ENCODE assay signal across 22 mouse cellular contexts in the genomic region with DNA sequence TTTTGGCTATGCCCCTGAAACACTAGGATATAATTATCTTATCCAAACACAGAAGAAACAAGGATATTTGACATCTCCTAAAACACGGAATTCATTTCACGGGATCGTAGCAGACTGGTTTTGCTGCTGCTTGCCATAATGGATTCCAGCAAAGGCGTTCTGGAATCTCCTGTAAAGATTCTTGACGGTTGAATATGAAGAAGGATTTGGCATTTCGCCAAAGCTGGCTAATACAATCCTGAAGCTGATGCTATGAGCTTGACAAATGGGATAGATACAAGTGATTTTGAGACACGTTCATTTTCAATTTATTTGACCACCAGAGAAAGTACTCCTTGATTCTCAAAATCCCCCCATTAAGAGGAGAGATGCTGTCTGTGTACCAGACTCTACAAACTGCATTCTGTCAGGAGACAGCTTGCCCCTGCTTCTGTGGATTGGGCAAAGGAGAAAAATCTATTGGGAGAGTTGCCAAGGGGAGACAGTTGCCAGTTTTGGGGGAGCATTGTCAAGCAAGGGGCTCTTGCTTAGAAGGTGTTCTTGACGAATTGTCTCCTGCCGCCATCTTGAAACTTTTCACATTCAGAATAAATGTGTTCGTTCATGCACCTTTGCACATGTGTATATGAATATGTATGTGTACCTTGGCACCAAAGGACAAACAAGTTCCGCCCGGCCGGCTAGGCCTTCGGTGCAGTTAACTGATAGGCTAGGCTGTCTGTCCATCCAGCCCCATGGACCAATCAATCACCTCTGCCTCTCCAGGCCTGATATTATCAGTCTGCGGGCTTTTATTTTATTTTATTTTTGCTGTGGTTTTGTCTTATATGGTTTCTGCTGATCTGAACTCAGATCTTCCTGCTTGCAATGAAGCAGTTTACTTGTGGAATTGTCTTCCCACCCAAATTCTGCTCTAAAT.
A peak's percentile ranks its signal among the peaks of the same experiment; 100 is the strongest.
DNase-seq lines count a peak whose midpoint lies in the region; ATAC-seq and TF ChIP-seq lines count a peak whose summit lies in the region.
"Had no signal": no experiment of that assay in that cellular context is flagged by ENCODE, and none has a peak within 500 bp of the region (broad histone marks: within the 10 kb centered on the region; RNA-seq: fewer than 3 reads in every experiment).

No protein-coding gene starts in this region.

- TF ChIP-seq CTCF in forebrain, postnatal 0 days (IDR thresholded peaks at IDR 0.05; ENCODE audit: low read depth) = no peak
- TF ChIP-seq CTCF in embryonic fibroblast, embryonic 13.5 days (IDR thresholded peaks at IDR 0.05; ENCODE audit: borderline replicate concordance, insufficient read depth, low read length) = no peak

- 71% methylated on average over 15 of the region's 15 CpGs for WGBS in forebrain, postnatal 0 days
- 92% methylated on average over 15 of the region's 15 CpGs for WGBS in forebrain, embryonic 11.5 days
- 60% methylated on average over 15 of the region's 15 CpGs for WGBS in lung, embryonic 15.5 days

- H3K4me2 ChIP-seq in forebrain, postnatal 0 days (ENCODE audit: low read depth) = no peak overlapping the region
- no peak overlapping the region for H3K4me2 ChIP-seq in forebrain, embryonic 11.5 days (ENCODE audit: low read depth, low read length, severe bottlenecking)
- H3K4me2 ChIP-seq in lung, embryonic 15.5 days = no peak overlapping the region
- H3K4me2 ChIP-seq: heart, embryonic 11.5 days; limb, embryonic 12.5 days; liver, embryonic 12.5 days; neural tube, embryonic 15.5 days; stomach, embryonic 15.5 days had no signal

- H3K27me3 ChIP-seq in forebrain, postnatal 0 days (ENCODE audit: insufficient read depth, low read length) = peaks cover 4% of the 10 kb centered on the region; the same call in 1 of the 2 replicates
- no peaks in the 10 kb centered on the region for H3K27me3 ChIP-seq in forebrain, embryonic 11.5 days (ENCODE audit: control insufficient read depth, insufficient read depth, low read length)
- H3K27me3 ChIP-seq in lung, embryonic 15.5 days = no peaks in the 10 kb centered on the region
- H3K27me3 ChIP-seq: limb, embryonic 12.5 days; liver, embryonic 12.5 days; neural tube, embryonic 15.5 days; stomach, embryonic 15.5 days had no signal

- DNase-seq in forebrain, postnatal 0 days = peak; percentile 25
- DNase-seq in forebrain, embryonic 11.5 days (ENCODE audit: low spot score) = no peak
- DNase-seq in lung, postnatal 4 days = no peak
- DNase-seq in R1 (ENCODE audit: low read depth, low spot score) = peak; percentile 54
- DNase-seq in gastrocnemius, adult 8-10 months (ENCODE audit: low spot score in 2 of 2) = no peak
- DNase-seq: adrenal gland, postnatal 25 days; embryo, embryonic 11 days; gastrocnemius, adult 2 months; kidney, adult 9 months; kidney, postnatal 14 days; lung, adult 18-20 months; right cerebral cortex, adult 18-20 months had no signal

- TF ChIP-seq POLR2A in embryonic fibroblast, embryonic 13.5 days (IDR thresholded peaks at IDR 0.05; ENCODE audit: low read depth, low read length) = no peak

- H3K27ac ChIP-seq in forebrain, postnatal 0 days (ENCODE audit: low read depth, low read length) = no peak overlapping the region
- H3K27ac ChIP-seq in forebrain, embryonic 11.5 days (ENCODE audit: low read depth, low read length) = no peak overlapping the region
- 0 out of 2 replicates have a peak overlapping the region, but pooled peaks have one; percentile 6 for H3K27ac ChIP-seq in lung, embryonic 15.5 days
- H3K27ac ChIP-seq in embryonic fibroblast, embryonic 13.5 days (ENCODE audit: insufficient read depth, low read length) = peak overlapping the region; percentile 64; the same call in 1 of the 2 replicates
- H3K27ac ChIP-seq: forebrain, embryonic 10.5 days; gastrocnemius, adult 2 months; limb, embryonic 12.5 days; liver, embryonic 12.5 days; neural tube, embryonic 15.5 days; stomach, embryonic 15.5 days had no signal

- no peaks in the 10 kb centered on the region for H3K36me3 ChIP-seq in forebrain, postnatal 0 days (ENCODE audit: insufficient read depth)
- H3K36me3 ChIP-seq in forebrain, embryonic 11.5 days (ENCODE audit: control insufficient read depth, insufficient read depth, low read length) = no peaks in the 10 kb centered on the region
- no peaks in the 10 kb centered on the region for H3K36me3 ChIP-seq in lung, embryonic 15.5 days
- H3K36me3 ChIP-seq: forebrain, embryonic 10.5 days; neural tube, embryonic 15.5 days had no signal

- no peaks in the 10 kb centered on the region for H3K9me3 ChIP-seq in forebrain, postnatal 0 days (ENCODE audit: low read length)
- H3K9me3 ChIP-seq in forebrain, embryonic 11.5 days (ENCODE audit: control insufficient read depth, low read length) = no peaks in the 10 kb centered on the region
- H3K9me3 ChIP-seq in lung, embryonic 15.5 days = no peaks in the 10 kb centered on the region
- H3K9me3 ChIP-seq: forebrain, embryonic 10.5 days; limb, embryonic 12.5 days; neural tube, embryonic 15.5 days; stomach, embryonic 15.5 days had no signal

- H3K4me3 ChIP-seq in forebrain, postnatal 0 days (ENCODE audit: low read depth, low read length) = no peak overlapping the region
- no peak overlapping the region for H3K4me3 ChIP-seq in forebrain, embryonic 11.5 days (ENCODE audit: low read depth, low read length)
- H3K4me3 ChIP-seq in lung, embryonic 15.5 days = no peak overlapping the region
- H3K4me3 ChIP-seq in embryonic fibroblast, embryonic 13.5 days (ENCODE audit: insufficient read depth, low read length) = no peak overlapping the region
- H3K4me3 ChIP-seq: forebrain, embryonic 10.5 days; gastrocnemius, adult 2 months; limb, embryonic 12.5 days; liver, embryonic 12.5 days; neural tube, embryonic 15.5 days; stomach, embryonic 15.5 days had no signal

- no peak overlapping the region for H3K9ac ChIP-seq in forebrain, postnatal 0 days
- no peak overlapping the region for H3K9ac ChIP-seq in forebrain, embryonic 11.5 days (ENCODE audit: low read length)
- no peak overlapping the region for H3K9ac ChIP-seq in lung, embryonic 15.5 days
- H3K9ac ChIP-seq: limb, embryonic 12.5 days; liver, embryonic 12.5 days; neural tube, embryonic 15.5 days; stomach, embryonic 15.5 days had no signal

- no peaks in the 10 kb centered on the region for H3K4me1 ChIP-seq in forebrain, postnatal 0 days (ENCODE audit: insufficient read depth)
- no peaks in the 10 kb centered on the region for H3K4me1 ChIP-seq in forebrain, embryonic 11.5 days (replicated peaks; ENCODE audit: control insufficient read depth, insufficient read depth, low read length)
- peaks cover 24% of the 10 kb centered on the region for H3K4me1 ChIP-seq in lung, embryonic 15.5 days
- H3K4me1 ChIP-seq in embryonic fibroblast, embryonic 13.5 days (ENCODE audit: control insufficient read depth, insufficient read depth, low read length) = peaks cover 9% of the 10 kb centered on the region
- H3K4me1 ChIP-seq: liver, embryonic 12.5 days; stomach, embryonic 15.5 days had no signal

- no peak for ATAC-seq in forebrain, postnatal 0 days
- ATAC-seq in forebrain, embryonic 11.5 days (replicated peaks; ENCODE audit: low FRiP score) = no peak
- no peak for ATAC-seq in lung, embryonic 15.5 days (ENCODE audit: borderline replicate concordance, extremely low read depth, low FRiP score, low TSS enrichment)
- ATAC-seq: hindbrain, embryonic 16.5 days; intestine, embryonic 16.5 days; liver, embryonic 12.5 days had no signal

Comparison
In these comparisons a context has a peak if more than half of its experiments do, and no peak if none do; other contexts are left out.
1. DNase-seq: peak in forebrain, postnatal 0 days (single experiment) and R1 (single experiment); none in forebrain, embryonic 11.5 days (single experiment), lung, postnatal 4 days (0 of 2) and gastrocnemius, adult 8-10 months (0 of 2).
2. H3K27ac ChIP-seq: peak in lung, embryonic 15.5 days (single experiment) and embryonic fibroblast, embryonic 13.5 days (single experiment); none in forebrain, postnatal 0 days (single experiment) and forebrain, embryonic 11.5 days (single experiment).